Mouse (Mus musculus): ENCODE data around the gene Kcnj13.

Gene Kcnj13

GRCm38 (mm10) chr1:87394594-87394993, at the start of gene Kcnj13:
Kcnj13 (minus strand) TSS chr1:87394729.
- DNase-seq (ENCODE audit: low spot score in 2 of 2): no peak

- no peak for DNase-seq (ENCODE audit: low spot score in 2 of 2)
Measured at GRCm38 (mm10) chr1:87436583-87436982, 42.1 kb upstream of the Kcnj13 start.

- no peak for DNase-seq (ENCODE audit: low spot score in 2 of 2)
Measured at GRCm38 (mm10) chr1:87435125-87435524, 40.6 kb upstream of the Kcnj13 start.

GRCm38 (mm10) chr1:87418733-87419132, 24.2 kb upstream of the Kcnj13 start:
- peak in 1 of 2 experiments; percentile 29 for DNase-seq (ENCODE audit: low spot score in 2 of 2)

- DNase-seq (ENCODE audit: low spot score in 2 of 2): no peak
Measured at GRCm38 (mm10) chr1:87409380-87409779, 14.9 kb upstream of the Kcnj13 start.

- no peak for DNase-seq (ENCODE audit: low spot score in 2 of 2)
Measured at GRCm38 (mm10) chr1:87406012-87406411, 11.5 kb upstream of the Kcnj13 start.

- no peak for DNase-seq (ENCODE audit: low spot score in 2 of 2)
Measured at GRCm38 (mm10) chr1:87404710-87405109, 10.2 kb upstream of the Kcnj13 start.

GRCm38 (mm10) chr1:87396923-87397586, 2.5 kb upstream of the Kcnj13 start:
- DNase-seq (ENCODE audit: low spot score in 2 of 2): peak in 1 of 2 experiments; percentile 29

GRCm38 (mm10) chr1:87393444-87394195, 909 bp downstream of the Kcnj13 start:
- DNase-seq (ENCODE audit: low spot score in 2 of 2): no peak

- DNase-seq (ENCODE audit: low spot score in 2 of 2): no peak
Measured at GRCm38 (mm10) chr1:87386436-87387092, 8.0 kb downstream of the Kcnj13 start.

GRCm38 (mm10) chr1:87381152-87381551, 13.4 kb downstream of the Kcnj13 start:
- no peak for DNase-seq (ENCODE audit: low spot score in 2 of 2)

GRCm38 (mm10) chr1:87379919-87380318, 14.6 kb downstream of the Kcnj13 start:
- DNase-seq (ENCODE audit: low spot score in 2 of 2): no peak

- no peak for DNase-seq (ENCODE audit: low spot score in 2 of 2)
Measured at GRCm38 (mm10) chr1:87378024-87378560, 16.4 kb downstream of the Kcnj13 start.

GRCm38 (mm10) chr1:87360276-87360675, 34.3 kb downstream of the Kcnj13 start:
- no peak for DNase-seq (ENCODE audit: low spot score in 2 of 2)

GRCm38 (mm10) chr1:87350576-87350975, 44.0 kb downstream of the Kcnj13 start:
- DNase-seq (ENCODE audit: low spot score in 2 of 2): no peak
